Mouse (Mus musculus): ENCODE results near the gene Gm20817.
"Not testable (repeated sequence)": the region's sequence is repeated elsewhere in the genome, so short reads cannot be mapped to it uniquely, and the experiment has no call there.

Gm20817 gene

DNA sequence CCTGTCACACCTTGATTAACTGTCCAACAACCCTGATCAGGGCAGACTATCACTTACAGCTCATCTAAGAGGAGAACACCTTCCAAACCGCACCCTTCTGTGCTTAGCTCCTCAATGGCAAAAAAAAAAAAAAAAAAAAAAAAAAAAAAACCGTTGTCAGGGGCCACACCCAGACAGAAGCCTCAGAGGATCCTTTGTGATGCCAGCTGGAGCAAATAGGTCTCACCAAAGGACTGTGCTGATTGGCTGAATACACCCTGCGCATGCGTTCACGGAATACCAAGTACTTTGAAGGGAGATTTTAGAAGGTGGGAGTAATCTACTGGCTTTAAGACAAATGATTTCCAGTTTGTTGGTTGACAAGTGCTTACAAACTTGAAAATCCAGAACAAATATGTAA lies at the start of gene Gm20817:
Gene Gm20817, minus strand, starts transcription at position 101 of the 400 bp plus-strand sequence.
- DNase-seq: not testable (repeated sequence)
